Mouse (Mus musculus): Measurements from ENCODE around the gene Ltbr.

GRCm38 (mm10) chr6:125300982-125301381 is 12.7 kb downstream of the Ltbr start:
- no peak for TF ChIP-seq CTCF (IDR thresholded peaks at IDR 0.05; ENCODE audit: control insufficient read depth, insufficient read depth, insufficient replicate concordance, low read depth, low read length)
- no peak for TF ChIP-seq POLR2A (IDR thresholded peaks at IDR 0.05; ENCODE audit: control insufficient read depth, low read depth, low read length)
